Mouse (Mus musculus): ENCODE results near the gene Cdh12. TPM values are rescaled to one million over a fixed set of nuclear protein-coding genes. Genes with fewer than 3 reads are reported as not detected.

The Cdh12 gene
- total RNA-seq, 2 experiments from 2014 or later: not detected

GRCm38 (mm10) chr15:21566314-21567051 lies 1117.4 kb downstream of the Cdh12 start:
- intact Hi-C loops (cut with DNase I; ENCODE audit: low total_unique reads): no loop called here
- no peak for DNase-seq

- intact Hi-C loops (cut with DNase I; ENCODE audit: low total_unique reads): no loop called here
- DNase-seq: no peak
Observed at GRCm38 (mm10) chr15:21604510-21604909, 1155.4 kb downstream of the Cdh12 start.

Small RNA genes within 50 kb of the gene (microRNA-seq; reads per million reads assigned to microRNA genes)
- gene Gm27397: 0 reads per million in 2 experiments

Other genes with a start within 250 kb of the Cdh12 start
- not detected for gene Acot10, start 217.5 kb downstream of the Cdh12 start, total RNA-seq (2021)